Mouse (Mus musculus) hindbrain, embryonic 16.5 days (tissue): ENCODE data around the gene Paxx. TPM values are rescaled to one million over a fixed set of nuclear protein-coding genes. Genes with fewer than 3 reads are reported as not detected.
A peak's percentile ranks its signal among the peaks of the same experiment; 100 is the strongest.

Experiments
- ATAC-seq: fragments of 200-750 bp; cut with Nextera tagmentation; 2 replicates; pipeline ENCODE4 v1.8.0; 2017; ENCODE audit warnings: moderate TSS enrichment, moderate library complexity
- H3K27ac ChIP-seq: fragments of 300-500 bp; sonication (generic); 2 replicates; pipeline ENCODE4 v1.5.1; 2014; ENCODE audit warnings: low read depth, mild to moderate bottlenecking, control low read depth, low read length, moderate library complexity
- H3K27me3 ChIP-seq: fragments of 300-500 bp; sonication (generic); replicated peaks from 2 replicates; pipeline ENCODE4 v1.6.1; 2014; ENCODE audit warnings: low read length; ENCODE audit not compliant: control insufficient read depth, insufficient read depth
- H3K36me3 ChIP-seq: fragments of 300-500 bp; sonication (generic); 2 replicates; pipeline ENCODE4 v1.6.1; 2014; ENCODE audit warnings: mild to moderate bottlenecking, low read length, moderate library complexity, mixed read lengths; ENCODE audit not compliant: control insufficient read depth, insufficient read depth
- H3K4me1 ChIP-seq: fragments of 300-500 bp; sonication (generic); 2 replicates; pipeline ENCODE4 v1.6.1; 2014; ENCODE audit warnings: low read depth, low read length; ENCODE audit not compliant: control insufficient read depth, insufficient read depth
- H3K4me2 ChIP-seq: fragments of 300-500 bp; sonication (generic); 2 replicates; pipeline ENCODE4 v1.6.1; 2014; ENCODE audit warnings: mild to moderate bottlenecking, low read length, control low read depth, moderate library complexity
- H3K4me3 ChIP-seq: fragments of 300-500 bp; sonication (generic); 2 replicates; pipeline ENCODE4 v1.5.1; 2014; ENCODE audit warnings: mild to moderate bottlenecking, low read length, control low read depth, moderate library complexity
- H3K9ac ChIP-seq: fragments of 300-500 bp; sonication (generic); 2 replicates; pipeline ENCODE4 v1.6.1; 2014; ENCODE audit warnings: low read depth, mild to moderate bottlenecking, control low read depth, low read length, moderate library complexity
- H3K9me3 ChIP-seq: fragments of 300-500 bp; sonication (generic); 2 replicates; pipeline ENCODE4 v1.6.1; 2014; ENCODE audit warnings: mild to moderate bottlenecking, low read length, moderate library complexity; ENCODE audit not compliant: control insufficient read depth
- WGBS: fragments of 180-500 bp; shearing (Covaris S2); extraction: QIAGEN DNeasy Blood & Tissue Kit; methylation state at CpG from one replicate; pipeline ENCODE4 v1.1.7; 2014; 5-methylcytosine and 5-hydroxymethylcytosine counted together
- polyA plus RNA-seq: library from polyadenylated mRNA; unstranded; fragments of >200 nt; fragmentation: Nextera tagmentation; extraction: Ambion mirVana; gene quantifications from 2 replicates; pipeline ENCODE4 v1.2.1, GENCODE M21; 2015

The Paxx gene
- polyA plus RNA-seq, 1 experiment from 2014 or later = 134 TPM

GRCm38 (mm10) chr2:25469969-25470368, 9.1 kb upstream of the Paxx start, which contains the start of gene Ptgds:
TSS of gene Ptgds (minus strand) at chr2:25470046.
- H3K4me2 ChIP-seq = no peak within 1 kb of the TSS
- H3K9ac ChIP-seq = peak within 1 kb of the TSS; percentile 33; the same call in 1 of the 2 replicates
- H3K9me3 ChIP-seq = no peaks in the 10 kb centered on the region
- H3K4me3 ChIP-seq = no peak within 1 kb of the TSS
- peak within 1 kb of the TSS; percentile 65 for H3K27ac ChIP-seq
- peaks cover 10% of the 10 kb centered on the region for H3K4me1 ChIP-seq
- ATAC-seq = no peak
- no peaks in the 10 kb centered on the region for H3K36me3 ChIP-seq
- WGBS = 60% methylated on average over 6 of the region's 6 CpGs
- H3K27me3 ChIP-seq = no peaks in the 10 kb centered on the region

GRCm38 (mm10) chr2:25468962-25469915, 8.3 kb upstream of the Paxx start:
- ATAC-seq = peak; percentile 74
- no peak overlapping the region for H3K4me2 ChIP-seq
- peak overlapping the region; percentile 33; the same call in 1 of the 2 replicates for H3K9ac ChIP-seq
- H3K27ac ChIP-seq = peak overlapping the region; percentile 65
- H3K36me3 ChIP-seq = no peaks in the 10 kb centered on the region
- no peaks in the 10 kb centered on the region for H3K27me3 ChIP-seq
- peaks cover 10% of the 10 kb centered on the region for H3K4me1 ChIP-seq
- no peak overlapping the region for H3K4me3 ChIP-seq
- no peaks in the 10 kb centered on the region for H3K9me3 ChIP-seq
- 66% methylated on average over 10 of the region's 10 CpGs for WGBS

- Histone ChIP-seq H3K27ac (no peak overlapping the region), H3K4me1 (peaks cover 10% of the 10 kb centered on the region), H3K27me3 (no peaks in the 10 kb centered on the region), H3K9ac (no peak overlapping the region), H3K4me2 (no peak overlapping the region), H3K9me3 (no peaks in the 10 kb centered on the region), H3K36me3 (no peaks in the 10 kb centered on the region), H3K4me3 (no peak overlapping the region)
- 79% methylated on average over 11 of the region's 14 CpGs for WGBS
- ATAC-seq = no peak
Observed at GRCm38 (mm10) chr2:25467606-25468303, 6.9 kb upstream of the Paxx start.

- Histone ChIP-seq H3K9me3 (no peaks in the 10 kb centered on the region), H3K4me3 (no peak overlapping the region), H3K9ac (no peak overlapping the region), H3K27me3 (no peaks in the 10 kb centered on the region), H3K36me3 (no peaks in the 10 kb centered on the region), H3K27ac (no peak overlapping the region), H3K4me1 (peaks cover 14% of the 10 kb centered on the region), H3K4me2 (no peak overlapping the region)
- WGBS = 50% methylated on average over 10 of the region's 10 CpGs
- no peak for ATAC-seq
Observed at GRCm38 (mm10) chr2:25465816-25466635, 5.1 kb upstream of the Paxx start.

- H3K4me3 ChIP-seq = no peak overlapping the region
- no peaks in the 10 kb centered on the region for H3K27me3 ChIP-seq
- no peaks in the 10 kb centered on the region for H3K36me3 ChIP-seq
- no peak overlapping the region for H3K4me2 ChIP-seq
- no peak overlapping the region for H3K27ac ChIP-seq
- no peaks in the 10 kb centered on the region for H3K9me3 ChIP-seq
- 94% methylated on average over 2 of the region's 2 CpGs for WGBS
- no peak overlapping the region for H3K9ac ChIP-seq
- H3K4me1 ChIP-seq = peaks cover 14% of the 10 kb centered on the region
- ATAC-seq = no peak
Observed at GRCm38 (mm10) chr2:25465256-25465655, 4.4 kb upstream of the Paxx start.

- no peak for ATAC-seq
- 87% methylated on average over 3 of the region's 3 CpGs for WGBS
- Histone ChIP-seq H3K36me3 (no peaks in the 10 kb centered on the region; the same call in 1 of the 2 replicates), H3K27me3 (no peaks in the 10 kb centered on the region), H3K4me2 (no peak overlapping the region), H3K9me3 (no peaks in the 10 kb centered on the region), H3K9ac (no peak overlapping the region), H3K4me1 (peaks cover 18% of the 10 kb centered on the region), H3K4me3 (no peak overlapping the region), H3K27ac (no peak overlapping the region)
Observed at GRCm38 (mm10) chr2:25463630-25464029, 2.7 kb upstream of the Paxx start.

GRCm38 (mm10) chr2:25461407-25461806, 513 bp upstream of the Paxx start:
- H3K4me3 ChIP-seq = peak overlapping the region; percentile 74
- WGBS = 37% methylated on average over 3 of the region's 3 CpGs
- H3K9ac ChIP-seq = peak overlapping the region; percentile 76
- no peaks in the 10 kb centered on the region for H3K9me3 ChIP-seq
- peak overlapping the region; percentile 88 for H3K4me2 ChIP-seq
- ATAC-seq = peak; percentile 7; the same call in 1 of the 2 replicates
- H3K27ac ChIP-seq = peak overlapping the region; percentile 95
- H3K36me3 ChIP-seq = peaks cover 3% of the 10 kb centered on the region; the same call in 1 of the 2 replicates
- no peaks in the 10 kb centered on the region for H3K27me3 ChIP-seq
- peaks cover 18% of the 10 kb centered on the region for H3K4me1 ChIP-seq

- Histone ChIP-seq H3K4me3 (peak overlapping the region; percentile 74), H3K9me3 (no peaks in the 10 kb centered on the region), H3K27ac (peak overlapping the region; percentile 95), H3K27me3 (no peaks in the 10 kb centered on the region), H3K36me3 (peaks cover 3% of the 10 kb centered on the region; the same call in 1 of the 2 replicates), H3K9ac (peak overlapping the region; percentile 76), H3K4me2 (peak overlapping the region; percentile 88), H3K4me1 (peaks cover 18% of the 10 kb centered on the region)
- 24% methylated on average over 5 of the region's 5 CpGs for WGBS
- peak; percentile 14 for ATAC-seq
Observed at GRCm38 (mm10) chr2:25460135-25460534, 759 bp downstream of the Paxx start.
